Mouse (Mus musculus) hindbrain, embryonic 11.5 days (tissue): ENCODE results near the gene Ugt1a9. TPM values are rescaled to one million over a fixed set of nuclear protein-coding genes. Genes with fewer than 3 reads are reported as not detected.
"Not testable (repeated sequence)": the region's sequence is repeated elsewhere in the genome, so short reads cannot be mapped to it uniquely, and the experiment has no call there.

ENCODE experiments used
- ATAC-seq: fragments of 200-750 bp; cut with Nextera tagmentation; 2 replicates; pipeline ENCODE4 v1.8.0; 2017; ENCODE audit warnings: mild to moderate bottlenecking, moderate TSS enrichment, moderate library complexity; ENCODE audit not compliant: low FRiP score
- DNase-seq: peaks from one replicate; pipeline ENCODE4 v3.0.0-alpha.2; 2015; ENCODE audit warnings: low spot score
- H3K27ac ChIP-seq: fragments of 300-500 bp; sonication (generic); 2 replicates; pipeline ENCODE4 v1.5.1; 2014; ENCODE audit warnings: mild to moderate bottlenecking, low read depth, low read length
- H3K27me3 ChIP-seq: fragments of 300-500 bp; sonication (generic); 2 replicates; pipeline ENCODE4 v1.6.1; 2014; ENCODE audit warnings: mild to moderate bottlenecking, low read length, moderate library complexity, mixed read lengths; ENCODE audit not compliant: control insufficient read depth, insufficient read depth
- H3K36me3 ChIP-seq: fragments of 300-500 bp; sonication (generic); 2 replicates; pipeline ENCODE4 v1.6.1; 2014; ENCODE audit warnings: mild to moderate bottlenecking, low read length, moderate library complexity, mixed read lengths; ENCODE audit not compliant: control insufficient read depth, insufficient read depth
- H3K4me1 ChIP-seq: fragments of 300-500 bp; sonication (generic); replicated peaks from 2 replicates; pipeline ENCODE4 v1.6.1; 2014; ENCODE audit warnings: low read length, mixed read lengths; ENCODE audit not compliant: control insufficient read depth, insufficient read depth
- H3K4me2 ChIP-seq: fragments of 300-500 bp; sonication (generic); replicated peaks from 2 replicates; pipeline ENCODE4 v1.6.1; 2014; ENCODE audit warnings: mild to moderate bottlenecking, low read depth, low read length
- H3K4me3 ChIP-seq: fragments of 300-500 bp; sonication (generic); 2 replicates; pipeline ENCODE4 v1.5.1; 2014; ENCODE audit warnings: low read depth, low read length
- H3K9ac ChIP-seq: fragments of 300-500 bp; sonication (generic); 2 replicates; pipeline ENCODE4 v1.6.1; 2014; ENCODE audit warnings: low read depth, low read length
- H3K9me3 ChIP-seq: fragments of 300-500 bp; sonication (generic); 2 replicates; pipeline ENCODE4 v1.6.1; 2016; ENCODE audit warnings: low read length; ENCODE audit not compliant: control insufficient read depth
- WGBS: fragments of 180-500 bp; shearing (Covaris S2); extraction: QIAGEN DNeasy Blood & Tissue Kit; methylation state at CpG from one replicate; pipeline ENCODE4 v1.1.7; 2014; 5-methylcytosine and 5-hydroxymethylcytosine counted together
- polyA plus RNA-seq: library from polyadenylated mRNA; unstranded; fragments of >200 nt; fragmentation: Nextera tagmentation; extraction: Ambion mirVana; gene quantifications from 2 replicates; pipeline ENCODE4 v1.2.1, GENCODE M21; 2014

Ugt1a9 gene
- polyA plus RNA-seq, 1 experiment from 2014 or later, result not detected

GRCm38 (mm10) chr1:88077128-88077527 lies 6.5 kb downstream of the Ugt1a9 start:
- 95% methylated on average over 1 of the region's 1 CpGs for WGBS
- H3K36me3 ChIP-seq, result no peaks in the 10 kb centered on the region
- DNase-seq, result no peak
- no peaks in the 10 kb centered on the region for H3K4me1 ChIP-seq
- H3K9me3 ChIP-seq, result no peaks in the 10 kb centered on the region
- H3K4me3 ChIP-seq, result no peak overlapping the region
- H3K27ac ChIP-seq, result no peak overlapping the region
- no peak overlapping the region for H3K4me2 ChIP-seq
- H3K9ac ChIP-seq, result no peak overlapping the region
- no peaks in the 10 kb centered on the region for H3K27me3 ChIP-seq
- no peak for ATAC-seq

- Histone ChIP-seq H3K27ac (no peak overlapping the region), H3K9me3 (no peaks in the 10 kb centered on the region), H3K4me1 (no peaks in the 10 kb centered on the region), H3K4me3 (no peak overlapping the region), H3K4me2 (no peak overlapping the region), H3K9ac (no peak overlapping the region), H3K36me3 (no peaks in the 10 kb centered on the region), H3K27me3 (no peaks in the 10 kb centered on the region)
- WGBS, result 79% methylated on average over 1 of the region's 1 CpGs
- DNase-seq (no peak), ATAC-seq (no peak)
Observed at GRCm38 (mm10) chr1:88081670-88082069, 11.1 kb downstream of the Ugt1a9 start.

GRCm38 (mm10) chr1:88086125-88086524 lies 15.5 kb downstream of the Ugt1a9 start:
- Histone ChIP-seq H3K9me3 (no peaks in the 10 kb centered on the region), H3K27ac (no peak overlapping the region), H3K4me1 (no peaks in the 10 kb centered on the region), H3K4me3 (no peak overlapping the region), H3K27me3 (no peaks in the 10 kb centered on the region), H3K9ac (no peak overlapping the region), H3K36me3 (no peaks in the 10 kb centered on the region), H3K4me2 (no peak overlapping the region)
- WGBS, result 68% methylated on average over 1 of the region's 1 CpGs
- no peak for ATAC-seq
- no peak for DNase-seq

- 83% methylated on average over 3 of the region's 3 CpGs for WGBS
- DNase-seq (no peak), ATAC-seq (no peak)
- Histone ChIP-seq H3K4me3 (no peak within 1 kb of the TSS), H3K27ac (no peak within 1 kb of the TSS), H3K9ac (no peak within 1 kb of the TSS), H3K27me3 (no peaks in the 10 kb centered on the region), H3K4me2 (no peak within 1 kb of the TSS), H3K36me3 (no peaks in the 10 kb centered on the region), H3K9me3 (no peaks in the 10 kb centered on the region), H3K4me1 (no peaks in the 10 kb centered on the region)
Observed at GRCm38 (mm10) chr1:88087513-88087912, 16.9 kb downstream of the Ugt1a9 start, which contains the start of gene Ugt1a8. TSS of gene Ugt1a8 (plus strand) at chr1:88087813.

GRCm38 (mm10) chr1:88092341-88092740 lies 21.7 kb downstream of the Ugt1a9 start:
- H3K4me1 ChIP-seq, result no peaks in the 10 kb centered on the region
- H3K27ac ChIP-seq, result no peak overlapping the region
- no peak for DNase-seq
- ATAC-seq, result no peak
- H3K9ac ChIP-seq, result no peak overlapping the region
- H3K4me3 ChIP-seq, result no peak overlapping the region
- no peaks in the 10 kb centered on the region for H3K27me3 ChIP-seq
- H3K4me2 ChIP-seq, result no peak overlapping the region
- no peaks in the 10 kb centered on the region for H3K9me3 ChIP-seq
- no peaks in the 10 kb centered on the region for H3K36me3 ChIP-seq

GRCm38 (mm10) chr1:88094270-88094676 lies 23.7 kb downstream of the Ugt1a9 start:
- not testable (repeated sequence) for H3K9me3 ChIP-seq, H3K4me1 ChIP-seq, H3K9ac ChIP-seq, H3K4me2 ChIP-seq, H3K27ac ChIP-seq, H3K4me3 ChIP-seq, H3K36me3 ChIP-seq, DNase-seq, ATAC-seq, H3K27me3 ChIP-seq
- WGBS, result 77% methylated on average over 3 of the region's 3 CpGs

- Histone ChIP-seq H3K27ac (no peak within 1 kb of the TSS), H3K4me2 (no peak within 1 kb of the TSS), H3K27me3 (no peaks in the 10 kb centered on the region), H3K4me3 (no peak within 1 kb of the TSS), H3K4me1 (no peaks in the 10 kb centered on the region), H3K9ac (no peak within 1 kb of the TSS), H3K9me3 (no peaks in the 10 kb centered on the region), H3K36me3 (no peaks in the 10 kb centered on the region)
- ATAC-seq (no peak), DNase-seq (peak; percentile 1)
- WGBS, result 69% methylated on average over 10 of the region's 10 CpGs
Observed at GRCm38 (mm10) chr1:88094941-88095492, 24.4 kb downstream of the Ugt1a9 start, which contains the start of gene Ugt1a7c. TSS of gene Ugt1a7c (plus strand) at chr1:88095062.

GRCm38 (mm10) chr1:88098546-88098945 lies 27.9 kb downstream of the Ugt1a9 start:
- H3K4me2 ChIP-seq, H3K27ac ChIP-seq, H3K36me3 ChIP-seq, DNase-seq, H3K4me3 ChIP-seq, H3K9me3 ChIP-seq, H3K27me3 ChIP-seq, ATAC-seq, H3K9ac ChIP-seq, H3K4me1 ChIP-seq: not testable (repeated sequence)
- 89% methylated on average over 3 of the region's 3 CpGs for WGBS

- WGBS, result 81% methylated on average over 2 of the region's 2 CpGs
- not testable (repeated sequence) for DNase-seq, H3K4me1 ChIP-seq, H3K4me3 ChIP-seq, H3K4me2 ChIP-seq, H3K27me3 ChIP-seq, H3K9me3 ChIP-seq, H3K36me3 ChIP-seq, H3K9ac ChIP-seq, ATAC-seq, H3K27ac ChIP-seq
Observed at GRCm38 (mm10) chr1:88099691-88100090, 29.1 kb downstream of the Ugt1a9 start.
